Mouse (Mus musculus) limb, embryonic 14.5 days (tissue): Measurements from ENCODE around the gene Lrfn1. TPM values are rescaled to one million over a fixed set of nuclear protein-coding genes. Genes with fewer than 3 reads are reported as not detected.

Source experiments
- ATAC-seq: fragments of 200-750 bp; cut with Nextera tagmentation; 2 replicates; pipeline ENCODE4 v1.8.0; 2017; ENCODE audit warnings: low read depth, moderate number of reproducible peaks, moderate TSS enrichment; ENCODE audit not compliant: low FRiP score
- DNase-seq: peaks from one replicate; pipeline ENCODE4 v3.0.0-alpha.2; 2015; ENCODE audit warnings: low spot score
- H3K27ac ChIP-seq: fragments of 300-500 bp; sonication (generic); replicated peaks from 2 replicates; pipeline ENCODE4 v1.5.1; 2014; ENCODE audit warnings: low read depth, mild to moderate bottlenecking, low read length, moderate library complexity, mixed read lengths
- H3K27me3 ChIP-seq: fragments of 300-500 bp; sonication (generic); 2 replicates; pipeline ENCODE4 v1.6.1; 2014; ENCODE audit warnings: low read length, mixed read lengths; ENCODE audit not compliant: control insufficient read depth, insufficient read depth
- H3K36me3 ChIP-seq: fragments of 300-500 bp; sonication (generic); 2 replicates; pipeline ENCODE4 v1.6.1; 2014; ENCODE audit warnings: mild to moderate bottlenecking, low read length, moderate library complexity, mixed read lengths; ENCODE audit not compliant: control insufficient read depth, insufficient read depth
- H3K4me1 ChIP-seq: fragments of 300-500 bp; sonication (generic); 2 replicates; pipeline ENCODE4 v1.6.1; 2014; ENCODE audit warnings: antibody characterized with exemption, low read length, mixed read lengths; ENCODE audit not compliant: control insufficient read depth, insufficient read depth
- H3K4me2 ChIP-seq: fragments of 300-500 bp; sonication (generic); replicated peaks from 2 replicates; pipeline ENCODE4 v1.6.1; 2014; ENCODE audit warnings: low read depth, mild to moderate bottlenecking, low read length, moderate library complexity; ENCODE audit not compliant: severe bottlenecking
- H3K4me3 ChIP-seq: fragments of 300-500 bp; sonication (generic); replicated peaks from 2 replicates; pipeline ENCODE4 v1.5.1; 2014; ENCODE audit warnings: low read length
- H3K9ac ChIP-seq: fragments of 300-500 bp; sonication (generic); 2 replicates; pipeline ENCODE4 v1.6.1; 2014; ENCODE audit warnings: mild to moderate bottlenecking, low read depth, low read length, moderate library complexity; ENCODE audit not compliant: severe bottlenecking
- H3K9me3 ChIP-seq: fragments of 300-500 bp; sonication (generic); 2 replicates; pipeline ENCODE4 v1.6.1; 2016; ENCODE audit warnings: low read length; ENCODE audit not compliant: control insufficient read depth
- POLR2A ChIP-seq: fragments of 200-500 bp; IDR thresholded peaks from 2 replicates; pipeline ENCODE4 v1.8.0; 2012; ENCODE audit warnings: inconsistent platforms, mild to moderate bottlenecking, moderate library complexity, borderline replicate concordance; ENCODE audit not compliant: insufficient read depth, insufficient read length; ENCODE audit errors: extremely low read depth
- WGBS: fragments of 180-500 bp; shearing (Covaris S2); extraction: QIAGEN DNeasy Blood & Tissue Kit; methylation state at CpG from one replicate; pipeline ENCODE4 v1.1.7; 2014; 5-methylcytosine and 5-hydroxymethylcytosine counted together
- polyA plus RNA-seq, 2 experiments: library from polyadenylated mRNA; depleted of rRNA in 1 of 2; stranded (reverse) in 1 of 2; unstranded in 1 of 2; fragments of >200 nt; fragmentation: Nextera tagmentation in 1 of 2; extraction: Ambion mirVana in 1 of 2; gene quantifications; 2 replicates each; pipeline versions ENCODE4 v1.2.1 to v1.2.3; 2012 to 2014

Gene Lrfn1
- polyA plus RNA-seq, 2 experiments, result 5.9 to 18.7 TPM

DNA sequence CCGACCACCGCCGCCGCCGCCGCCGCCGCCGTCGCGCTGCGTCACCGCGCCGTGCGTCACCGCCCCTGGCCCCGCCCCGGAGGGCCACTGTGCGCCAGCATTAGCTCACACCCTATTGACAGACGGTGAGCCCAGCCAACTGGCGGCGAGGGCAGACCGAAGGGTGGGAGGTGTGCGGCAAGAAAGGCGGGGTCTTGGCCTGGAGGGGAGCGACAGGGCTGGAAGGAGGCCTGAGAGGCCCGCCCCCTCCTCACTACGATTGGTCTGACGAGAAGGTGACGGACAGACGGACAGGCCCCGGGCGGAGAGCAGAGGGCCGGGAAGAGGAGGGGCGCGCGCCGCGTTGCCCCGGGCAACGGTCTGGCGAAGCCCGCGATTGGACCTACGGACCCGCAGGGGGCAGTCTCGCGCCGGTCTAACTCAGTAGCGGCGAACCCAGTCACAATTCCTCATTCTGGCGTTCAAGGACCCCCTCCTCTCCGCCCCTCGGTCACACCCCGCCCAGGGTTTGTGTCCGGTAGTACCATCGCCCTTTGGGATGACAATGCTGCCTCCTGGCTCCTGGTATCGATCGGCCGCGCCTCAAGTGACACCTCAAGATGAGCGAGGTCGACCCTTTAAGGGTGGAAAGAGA, 15.4 kb upstream of the Lrfn1 start:
- peak overlapping the region; percentile 67 for H3K4me2 ChIP-seq
- peaks cover 22% of the 10 kb centered on the region for H3K4me1 ChIP-seq
- DNase-seq (peak; percentile 99), ATAC-seq (peak; percentile 97)
- TF ChIP-seq POLR2A, result peak; percentile 10; the same call in 1 of the 2 replicates
- peak overlapping the region; percentile 94 for H3K9ac ChIP-seq
- peak overlapping the region; percentile 94 for H3K4me3 ChIP-seq
- H3K27me3 ChIP-seq, result no peaks in the 10 kb centered on the region
- H3K36me3 ChIP-seq, result peaks cover 11% of the 10 kb centered on the region; the same call in 1 of the 2 replicates
- under 1% methylated on average over 46 of the region's 64 CpGs for WGBS
- no peaks in the 10 kb centered on the region for H3K9me3 ChIP-seq
- peak overlapping the region; percentile 67; the same call in 1 of the 2 replicates for H3K27ac ChIP-seq

DNA sequence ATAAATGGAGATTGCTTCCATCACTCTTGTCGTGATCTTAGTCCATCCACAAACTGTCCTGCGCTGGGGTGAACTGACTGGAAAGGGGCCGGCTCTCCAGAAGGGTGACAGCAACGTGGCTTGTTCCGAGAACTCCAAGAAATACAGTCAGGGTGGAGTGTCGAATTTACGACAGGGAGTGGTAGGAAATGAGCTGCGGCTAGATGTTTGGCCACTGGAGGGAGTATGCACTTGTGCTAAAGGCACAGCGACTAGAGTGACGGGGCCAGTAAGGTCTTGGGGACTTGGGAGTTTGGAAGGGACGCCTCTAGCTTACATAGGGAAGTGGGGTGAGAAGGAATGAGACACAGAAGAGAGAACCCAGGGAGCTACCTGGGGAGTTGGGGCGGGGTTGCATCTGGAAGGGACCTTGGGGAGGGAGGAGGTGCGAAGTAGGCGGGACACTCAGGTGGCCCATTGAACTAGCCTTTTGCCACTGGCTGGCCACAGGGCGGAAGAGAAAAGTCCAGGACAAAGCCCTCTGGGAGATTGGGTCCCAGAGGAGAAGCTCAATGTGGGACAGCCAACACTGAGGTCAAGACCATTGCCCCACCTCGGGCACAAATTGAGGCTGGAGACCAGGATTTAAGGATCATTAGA, 14.7 kb upstream of the Lrfn1 start, which contains the start of gene Gmfg:
TSS of gene Gmfg (plus strand) at position 516 of the 639 bp plus-strand sequence.
- ATAC-seq, result peak; percentile 32
- WGBS, result 2% methylated on average over 16 of the region's 16 CpGs
- peak; percentile 88 for DNase-seq

DNA sequence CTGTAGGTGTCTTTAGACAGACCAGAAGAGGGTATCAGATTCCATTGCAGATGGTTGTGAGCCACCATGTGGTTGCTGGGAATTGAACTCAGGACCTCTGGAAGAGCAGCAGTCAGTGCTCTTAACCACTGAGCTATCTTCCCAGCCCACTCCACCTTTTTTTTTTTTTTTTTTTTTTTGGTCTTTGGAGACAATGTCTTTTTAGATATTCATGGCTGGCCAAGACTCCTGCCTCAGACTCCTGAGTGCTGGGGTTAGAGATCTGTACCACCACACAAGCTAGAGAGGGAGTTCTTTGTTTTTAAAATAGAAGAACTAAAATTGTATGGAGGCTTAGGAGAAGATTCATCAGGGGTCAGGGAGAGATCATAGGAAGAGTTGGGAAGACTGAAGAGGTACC, 13.8 kb upstream of the Lrfn1 start:
- H3K36me3 ChIP-seq, result no peaks in the 10 kb centered on the region
- H3K9me3 ChIP-seq, result no peaks in the 10 kb centered on the region
- no peak overlapping the region for H3K9ac ChIP-seq
- H3K27ac ChIP-seq, result no peak overlapping the region
- no peaks in the 10 kb centered on the region for H3K27me3 ChIP-seq
- no peak overlapping the region for H3K4me2 ChIP-seq
- DNase-seq (no peak), ATAC-seq (no peak)
- TF ChIP-seq POLR2A, result no peak
- H3K4me1 ChIP-seq, result peaks cover 22% of the 10 kb centered on the region
- H3K4me3 ChIP-seq, result no peak overlapping the region

More for the DNA sequence above, 14.7 kb upstream of the Lrfn1 start, which contains the start of gene Gmfg:
- H3K36me3 ChIP-seq, result peaks cover 5% of the 10 kb centered on the region; the same call in 1 of the 2 replicates
- no peak for TF ChIP-seq POLR2A
- peak within 1 kb of the TSS; percentile 67; the same call in 1 of the 2 replicates for H3K27ac ChIP-seq
- H3K27me3 ChIP-seq, result no peaks in the 10 kb centered on the region
- H3K4me1 ChIP-seq, result peaks cover 22% of the 10 kb centered on the region
- no peaks in the 10 kb centered on the region for H3K9me3 ChIP-seq
- H3K4me2 ChIP-seq, result peak within 1 kb of the TSS; percentile 67
- peak within 1 kb of the TSS; percentile 57 for H3K9ac ChIP-seq
- H3K4me3 ChIP-seq, result peak within 1 kb of the TSS; percentile 94

DNA sequence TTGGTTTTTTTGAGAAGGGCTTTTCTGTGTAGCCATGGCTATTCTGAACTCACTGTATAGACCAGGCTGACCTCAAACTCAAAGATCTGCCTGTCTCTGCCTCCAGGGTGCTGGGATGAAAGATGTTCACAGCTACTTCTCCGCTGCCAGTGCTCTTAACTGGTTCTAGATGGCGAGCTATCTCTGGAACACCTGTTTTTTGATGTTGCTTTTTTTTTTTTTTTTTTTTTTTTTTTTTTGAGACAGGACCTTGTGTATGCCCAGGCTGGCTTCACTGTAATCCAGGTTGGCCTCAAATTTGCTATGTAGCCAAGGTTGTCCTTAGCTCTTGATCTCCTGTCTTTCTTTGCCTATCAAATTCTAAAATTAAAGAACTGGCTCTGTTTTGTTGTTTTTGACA, 13.0 kb upstream of the Lrfn1 start:
- DNase-seq (no peak), ATAC-seq (no peak)
- Histone ChIP-seq H3K9me3 (no peaks in the 10 kb centered on the region), H3K27ac (no peak overlapping the region), H3K9ac (no peak overlapping the region), H3K4me2 (no peak overlapping the region), H3K4me1 (peaks cover 22% of the 10 kb centered on the region), H3K27me3 (no peaks in the 10 kb centered on the region), H3K4me3 (no peak overlapping the region), H3K36me3 (no peaks in the 10 kb centered on the region)
- no peak for TF ChIP-seq POLR2A
- WGBS, result 81% methylated on average over 2 of the region's 2 CpGs

DNA sequence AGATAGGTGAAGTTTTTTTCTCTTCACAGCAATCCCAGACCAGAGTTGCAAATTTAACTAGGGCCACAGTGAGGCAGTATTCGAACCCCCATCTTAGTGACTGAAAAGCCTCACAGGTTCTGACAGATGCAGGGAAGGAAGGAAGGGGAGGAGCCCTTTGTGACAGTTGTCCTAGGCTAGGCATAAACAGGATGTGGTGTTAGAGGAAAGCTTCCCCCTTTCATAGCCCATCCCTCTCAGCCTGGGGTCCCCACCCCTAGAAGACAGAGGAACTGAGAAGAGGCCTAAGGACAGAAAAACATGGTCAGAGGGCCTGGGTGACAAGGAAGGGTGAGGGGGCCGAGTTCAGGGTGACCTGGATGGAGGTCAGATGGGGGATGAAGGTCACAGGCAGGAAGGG, 11.0 kb upstream of the Lrfn1 start:
- Histone ChIP-seq H3K4me2 (no peak overlapping the region), H3K4me1 (0 out of 2 replicates have a peak, but pooled peaks cover 6% of the 10 kb centered on the region), H3K27ac (no peak overlapping the region), H3K27me3 (no peaks in the 10 kb centered on the region), H3K36me3 (no peaks in the 10 kb centered on the region), H3K9me3 (no peaks in the 10 kb centered on the region), H3K9ac (no peak overlapping the region), H3K4me3 (no peak overlapping the region)
- ATAC-seq (no peak), DNase-seq (no peak)
- 50% methylated on average over 2 of the region's 2 CpGs for WGBS
- no peak for TF ChIP-seq POLR2A
